Mouse (Mus musculus) ES-E14 (cell line): ENCODE results near the gene Usp19.

Source experiments
- CHD2 ChIP-seq: IDR thresholded peaks from 2 replicates; pipeline ENCODE4 v1.6.1; 2014; ENCODE audit warnings: mild to moderate bottlenecking, low read depth, low read length, inconsistent platforms
- HCFC1 ChIP-seq: IDR thresholded peaks from 2 replicates; pipeline ENCODE4 v1.6.1; 2012; ENCODE audit warnings: low read length, inconsistent platforms, borderline replicate concordance; ENCODE audit not compliant: insufficient read depth
- MAFK ChIP-seq: IDR thresholded peaks from 2 replicates; pipeline ENCODE4 v1.6.1; 2014; ENCODE audit warnings: mild to moderate bottlenecking, low read depth, low read length, inconsistent platforms; ENCODE audit not compliant: insufficient read depth
- ZNF384 ChIP-seq: IDR thresholded peaks from 2 replicates; pipeline ENCODE4 v1.6.1; 2012; ENCODE audit warnings: low read depth, low read length, inconsistent platforms

- TF ChIP-seq HCFC1 (no peak), MAFK (no peak), CHD2 (no peak), ZNF384 (no peak)
Measured at GRCm38 (mm10) chr9:108540846-108541245, 50.4 kb downstream of the Usp19 start.
